Mouse (Mus musculus) urinary bladder, postnatal 10 days (tissue): ENCODE measurements around the gene Trappc4.
"Not testable (repeated sequence)": the region's sequence is repeated elsewhere in the genome, so short reads cannot be mapped to it uniquely, and the experiment has no call there.

Source experiments
- DNase-seq: peaks from one replicate; pipeline ENCODE4 v3.0.0; 2022; ENCODE audit warnings: low spot score

The Trappc4 gene

DNA sequence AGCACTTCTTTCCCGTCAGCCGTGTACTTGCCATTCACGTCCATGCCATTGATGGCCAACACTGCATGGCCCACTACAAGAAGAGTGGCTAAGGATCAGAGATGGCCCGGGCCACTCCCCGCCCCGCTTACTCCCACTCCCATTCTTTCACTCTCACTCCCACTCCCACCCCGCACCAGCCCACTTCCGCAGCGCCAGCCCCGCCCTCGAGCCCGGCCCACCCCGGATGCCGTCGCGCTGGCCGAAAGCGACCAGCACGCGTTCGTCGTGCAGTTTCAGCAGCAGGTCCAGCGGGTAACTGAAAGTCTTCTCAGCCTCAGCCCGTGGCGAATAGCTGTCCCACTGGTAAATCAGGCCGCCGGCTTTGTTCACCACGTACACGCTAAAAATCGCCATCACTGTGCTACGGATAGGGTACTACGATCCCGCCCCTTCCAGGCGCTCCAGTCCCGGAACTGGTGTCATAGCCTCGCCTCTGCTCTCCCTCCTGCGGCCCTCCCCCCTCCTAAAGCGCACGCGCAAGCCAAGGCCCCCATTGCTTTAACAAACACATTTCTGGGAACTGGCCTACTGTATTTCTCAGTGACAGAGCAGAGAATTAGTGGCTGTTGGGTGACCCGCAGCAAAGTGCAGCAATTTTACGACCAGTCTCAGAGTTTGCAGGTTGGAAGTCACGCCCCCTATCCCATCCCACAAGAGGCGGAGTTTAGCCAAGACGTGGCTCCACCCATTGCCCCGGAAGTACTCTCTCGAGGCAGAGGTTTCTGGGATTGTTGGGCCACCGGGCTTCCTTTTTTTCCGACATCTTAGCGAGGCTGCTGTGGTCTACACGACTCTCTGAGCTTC lies at the start of gene Trappc4, which contains the start of gene Rps25:
Gene Trappc4, minus strand, starts transcription at position 695 of the 846 bp plus-strand sequence.
Gene Rps25, plus strand, starts transcription at position 234 of the 846 bp plus-strand sequence.
- peak; percentile 65 for DNase-seq

DNA sequence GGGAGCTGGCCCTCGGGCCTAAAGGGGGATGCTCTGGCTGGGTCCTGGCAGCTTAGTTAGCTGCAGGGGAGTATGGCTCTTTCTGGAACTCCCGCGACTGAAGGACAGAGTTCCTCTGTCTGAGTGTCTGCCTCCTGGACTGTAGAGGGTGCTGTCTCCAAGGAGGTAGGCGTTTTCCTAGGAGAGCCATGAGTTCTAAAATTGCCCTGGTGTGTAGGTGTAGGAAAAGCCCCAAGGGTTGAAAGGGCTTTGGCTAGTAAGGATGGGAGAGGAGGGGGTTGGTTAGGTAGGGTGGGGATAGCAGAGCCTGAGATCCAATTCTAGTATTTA lies 47.5 kb upstream of the Trappc4 start, which contains the start of gene Upk2:
Gene Upk2, minus strand, starts transcription at position 86 of the 330 bp plus-strand sequence.
- no peak for DNase-seq

DNA sequence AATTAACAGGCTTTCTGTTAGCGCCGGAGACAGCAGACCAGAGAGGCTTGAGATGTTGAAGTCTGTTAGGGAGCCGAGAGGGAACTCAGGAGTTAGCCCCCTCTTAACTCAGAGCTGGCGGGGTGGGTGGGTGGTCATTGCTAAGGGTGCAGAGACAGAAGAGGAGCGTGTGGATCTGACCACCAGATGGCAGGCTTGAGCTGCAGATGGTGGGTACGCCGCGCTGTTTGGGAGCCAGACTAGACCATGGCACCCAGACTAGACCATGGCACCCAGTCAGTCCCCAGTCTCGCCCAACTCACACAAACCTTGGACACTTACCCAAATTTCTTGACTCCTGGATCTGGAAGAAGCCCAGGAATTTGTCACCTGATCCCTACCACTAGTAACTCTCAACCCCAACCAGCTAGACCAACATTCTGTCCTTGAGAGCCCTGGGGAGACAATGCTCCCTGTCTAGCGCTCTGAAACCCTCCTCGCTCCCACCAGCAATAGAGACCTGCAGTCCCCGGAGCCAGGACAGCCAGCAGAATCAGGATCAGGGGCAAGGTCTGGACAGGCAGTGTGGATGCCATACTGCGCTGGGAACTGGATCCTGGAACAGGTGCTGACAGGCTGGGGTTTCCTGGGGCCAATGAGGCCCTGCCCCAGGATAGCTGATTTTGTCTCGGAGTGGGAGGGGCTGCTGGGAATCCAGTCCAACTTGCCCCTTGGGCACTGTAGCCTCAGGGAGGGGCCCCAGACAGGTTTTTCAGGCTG lies 46.9 kb upstream of the Trappc4 start:
- DNase-seq: peak; percentile 69

DNA sequence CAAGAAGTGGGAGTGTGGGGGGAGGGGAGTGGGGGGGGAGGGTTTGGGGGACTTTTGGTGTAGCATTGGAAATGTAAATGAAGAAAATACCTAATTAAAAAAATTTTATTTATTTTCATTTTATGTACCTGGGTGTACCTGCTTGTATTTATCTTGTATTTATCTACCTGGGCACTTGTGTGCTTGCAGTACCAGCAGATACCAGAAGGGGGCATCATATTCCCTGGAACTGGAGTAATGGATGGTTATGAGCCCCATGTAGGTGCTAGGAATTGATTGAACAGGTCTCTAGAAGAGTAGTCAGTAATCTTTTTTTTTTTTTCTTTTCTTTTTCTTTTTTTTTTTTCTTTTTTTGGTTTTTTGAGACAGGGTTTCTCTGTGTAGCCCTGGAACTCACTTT lies 43.0 kb upstream of the Trappc4 start:
- DNase-seq: no peak

- not testable (repeated sequence) for DNase-seq
These were observed 37.1 kb upstream of the Trappc4 start for GRCm38 (mm10) chr9:44444402-44445025.

- no peak for DNase-seq
These were observed 33.6 kb upstream of the Trappc4 start, which contains the start of gene Foxr1 for GRCm38 (mm10) chr9:44440961-44441360. Gene Foxr1 (minus strand): TSS chr9:44441136.

- no peak for DNase-seq
These were observed 28.3 kb upstream of the Trappc4 start for GRCm38 (mm10) chr9:44435747-44436146.

- DNase-seq: no peak
These were observed 25.3 kb upstream of the Trappc4 start for GRCm38 (mm10) chr9:44432577-44433185.

DNA sequence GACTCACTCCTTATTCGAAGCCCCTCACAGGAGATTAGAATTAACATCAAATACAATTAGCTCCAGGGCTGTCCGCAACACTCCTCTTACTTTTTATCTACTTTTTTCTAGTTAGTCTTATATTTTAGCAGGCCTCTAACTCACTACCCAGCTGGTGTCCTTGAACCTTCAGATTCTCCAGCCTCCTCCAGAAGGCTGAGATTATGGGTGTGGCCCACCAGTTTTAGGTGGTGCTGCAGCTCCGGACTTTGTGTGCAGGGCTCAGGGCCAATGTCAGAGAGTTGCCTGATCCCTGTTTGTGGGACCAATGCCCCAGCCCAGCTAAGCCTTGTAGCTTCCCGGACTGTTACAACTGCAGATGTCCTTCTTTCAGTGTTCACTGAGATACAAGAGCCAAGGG lies 16.2 kb upstream of the Trappc4 start:
- DNase-seq: no peak

DNA sequence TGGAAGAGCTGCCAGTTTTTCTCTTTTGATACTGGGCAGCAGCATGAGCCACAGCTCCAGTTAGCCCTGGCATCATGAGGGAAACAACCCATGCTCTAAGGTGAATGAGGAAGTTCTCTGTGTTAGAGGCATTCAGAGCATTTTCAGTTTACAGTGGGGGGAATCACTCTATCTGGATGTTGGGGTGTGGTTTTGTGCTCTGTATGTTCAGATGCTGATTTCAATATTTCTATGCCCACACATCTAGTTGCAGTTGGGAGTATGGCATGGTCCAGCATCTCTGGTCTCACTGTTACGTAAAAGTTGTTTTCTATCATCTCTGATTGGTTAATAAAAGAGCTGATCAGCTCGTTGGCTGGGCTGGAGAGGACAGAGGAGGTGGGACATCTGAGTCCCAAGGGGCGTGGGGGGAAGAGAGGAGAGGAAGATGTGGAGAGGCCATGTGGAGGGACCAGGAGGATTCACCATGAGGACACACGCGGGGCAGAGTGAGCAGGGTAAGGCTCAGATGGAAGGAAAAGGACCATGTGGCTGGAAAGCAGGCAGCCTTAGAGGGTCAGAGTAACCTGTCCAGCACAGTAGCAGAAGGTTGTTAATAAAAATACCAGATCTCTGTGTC lies 13.0 kb upstream of the Trappc4 start:
- no peak for DNase-seq

DNA sequence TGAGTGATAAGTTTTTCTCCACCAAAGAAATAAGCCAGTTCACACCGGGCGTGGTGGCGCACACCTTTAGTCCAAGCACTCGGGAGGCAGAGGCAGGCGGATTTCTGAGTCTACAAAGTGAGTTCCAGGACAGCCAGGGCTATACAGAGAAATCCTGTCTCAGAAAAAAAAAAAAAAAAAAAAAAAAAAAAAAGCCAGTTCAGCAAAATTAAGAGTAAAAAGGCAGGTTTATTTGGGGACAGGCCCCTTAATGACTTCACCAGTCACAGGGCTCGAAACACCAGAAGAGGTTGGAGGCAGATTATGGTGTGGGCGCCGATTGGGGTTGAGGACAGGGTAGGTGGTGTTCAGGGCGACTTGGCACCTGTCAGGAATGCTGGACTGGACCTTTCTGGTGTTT lies 12.3 kb upstream of the Trappc4 start:
- not testable (repeated sequence) for DNase-seq

DNA sequence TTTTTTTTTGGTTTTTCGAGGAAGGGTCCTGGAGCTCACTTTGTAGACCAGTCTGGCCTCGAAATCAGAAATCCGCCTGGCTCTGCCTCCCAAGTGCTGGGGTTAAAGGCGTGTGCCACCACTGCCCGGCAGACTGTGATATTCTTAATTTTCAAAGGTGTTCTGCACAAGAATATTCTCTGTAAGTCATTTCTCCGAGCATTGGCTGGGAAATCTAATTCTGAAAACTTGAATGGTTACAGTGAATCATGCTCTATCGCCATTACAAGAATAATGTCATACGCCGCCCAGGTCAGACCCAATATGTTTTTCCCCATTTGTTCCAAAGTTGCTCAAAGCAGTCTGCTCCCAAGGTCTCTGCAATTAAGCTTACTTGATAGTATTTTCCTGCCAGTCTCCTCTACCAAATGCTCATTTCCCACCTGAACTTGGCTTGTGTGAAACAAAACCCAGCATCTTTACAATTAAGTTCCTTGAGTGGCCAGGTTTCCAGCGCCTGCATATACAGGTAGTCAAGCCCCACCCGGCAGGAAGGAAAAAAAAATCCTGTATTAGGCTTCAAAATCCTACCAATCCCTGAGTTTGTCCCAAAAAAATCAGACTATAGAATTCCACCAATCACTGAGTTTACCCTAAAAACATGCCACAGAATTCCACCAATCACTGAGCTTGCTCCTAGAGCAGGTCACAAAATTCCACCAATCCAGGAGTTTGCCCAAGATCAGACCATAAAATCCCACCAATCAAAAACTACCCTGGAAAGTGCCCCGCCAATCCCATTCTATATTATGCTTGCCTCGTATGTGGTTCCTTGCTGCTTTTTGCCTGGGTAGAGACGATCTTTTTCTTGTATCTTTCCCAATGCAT lies 11.4 kb upstream of the Trappc4 start, which contains the start of gene Ccdc84:
Gene Ccdc84, minus strand, starts transcription at position 51 of the 867 bp plus-strand sequence.
- no peak for DNase-seq

GRCm38 (mm10) chr9:44417892-44418363 lies 10.5 kb upstream of the Trappc4 start:
- peak; percentile 86 for DNase-seq

DNA sequence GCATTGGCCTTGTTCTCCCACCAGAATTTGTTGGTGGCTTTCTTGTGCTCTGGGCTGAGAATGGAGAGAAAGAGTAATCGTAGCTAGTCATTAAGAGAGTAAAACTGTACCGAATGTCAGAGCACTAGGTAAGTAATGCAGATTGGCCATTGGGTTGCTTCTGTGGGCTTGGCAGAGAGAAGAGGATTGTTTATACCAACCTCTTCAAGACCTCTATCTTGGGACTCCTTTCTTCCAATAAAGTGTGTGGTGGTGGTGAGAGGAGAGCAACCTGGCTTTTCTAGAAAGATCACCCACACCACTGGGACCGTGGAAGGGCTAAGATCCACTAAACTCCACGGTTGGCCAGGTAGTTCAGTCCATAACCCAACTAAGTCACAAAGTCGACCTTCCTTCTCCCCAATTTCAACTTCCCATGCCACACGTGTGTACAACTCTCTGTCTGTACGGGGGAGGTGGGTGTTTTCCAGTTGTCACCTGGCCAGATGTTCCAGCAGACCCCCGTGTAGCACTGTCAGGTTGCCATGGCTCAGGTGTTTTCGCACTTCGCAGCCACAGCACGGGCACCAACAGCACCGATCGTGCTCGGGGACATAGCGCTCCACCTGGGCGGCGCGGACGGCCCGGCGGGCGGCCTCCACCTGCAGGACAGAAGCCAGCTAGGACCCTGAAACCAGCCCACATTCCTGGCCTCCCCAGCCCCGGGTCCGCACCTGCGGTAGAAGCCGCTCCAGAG lies 9.9 kb upstream of the Trappc4 start:
- no peak for DNase-seq

- no peak for DNase-seq
These were observed 5.4 kb upstream of the Trappc4 start for GRCm38 (mm10) chr9:44412781-44413180.

GRCm38 (mm10) chr9:44412306-44412705 lies 4.9 kb upstream of the Trappc4 start:
- no peak for DNase-seq

DNA sequence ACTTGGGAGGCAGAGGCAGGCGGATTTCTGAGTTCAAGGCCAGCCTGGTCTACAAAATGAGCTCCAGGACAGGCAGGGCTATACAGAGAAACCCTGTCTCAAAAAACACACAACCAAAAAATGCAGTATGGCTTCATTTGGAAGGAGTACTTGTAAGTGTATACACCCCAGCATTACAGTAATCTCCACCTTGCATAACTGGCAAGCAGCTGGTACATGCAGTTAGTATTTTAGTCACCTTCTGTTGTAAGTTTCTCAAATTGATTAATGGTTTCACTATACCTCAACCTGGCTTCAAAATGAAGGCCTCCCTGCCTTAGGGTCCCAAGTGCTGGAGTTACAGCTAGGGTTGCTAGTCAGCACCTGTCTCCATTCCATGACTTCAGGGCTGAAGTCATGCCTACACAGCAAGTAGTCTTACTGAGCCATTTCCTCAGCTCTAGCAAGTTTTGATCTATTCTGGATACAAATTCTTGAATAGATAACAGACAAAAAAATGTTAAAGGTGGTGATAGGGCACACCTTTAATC lies 4.3 kb upstream of the Trappc4 start:
- no peak for DNase-seq

GRCm38 (mm10) chr9:44410647-44411336 lies 3.4 kb upstream of the Trappc4 start:
- DNase-seq: no peak

DNA sequence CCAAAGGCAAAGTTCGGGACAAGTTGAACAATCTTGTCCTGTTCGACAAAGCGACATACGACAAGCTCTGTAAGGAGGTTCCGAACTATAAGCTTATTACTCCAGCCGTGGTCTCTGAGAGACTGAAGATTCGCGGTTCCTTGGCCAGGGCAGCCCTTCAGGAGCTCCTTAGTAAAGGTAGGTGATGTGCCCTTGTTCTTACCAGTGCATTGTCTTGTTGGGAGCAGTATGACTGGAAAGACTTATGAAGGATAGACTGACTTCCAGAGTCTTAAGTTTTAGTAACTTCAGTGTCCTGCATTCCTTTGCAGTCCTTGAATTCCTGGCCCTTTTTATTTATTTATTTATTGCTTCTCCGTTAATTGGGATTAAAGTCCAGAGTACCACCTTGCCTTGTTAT lies 1.3 kb upstream of the Trappc4 start:
- not testable (repeated sequence) for DNase-seq
